Mouse (Mus musculus): ENCODE measurements around the gene Ccdc27. TPM values are rescaled to one million over a fixed set of nuclear protein-coding genes. Genes with fewer than 3 reads are reported as not detected.
A peak's percentile ranks its signal among the peaks of the same experiment; 100 is the strongest.

The Ccdc27 gene
- polyA plus RNA-seq, 1 experiment from 2014 or later, result not detected

- 39% methylated on average over 4 of the region's 4 CpGs for WGBS
- Histone ChIP-seq H3K4me2 (replicated peaks; ENCODE audit: low read depth, low read length) (no peak overlapping the region), H3K36me3 (ENCODE audit: control insufficient read depth, insufficient read depth, low read length) (no peaks in the 10 kb centered on the region; the same call in none of the 2 replicates), H3K27ac (ENCODE audit: low read depth, low read length) (no peak overlapping the region), H3K4me3 (ENCODE audit: low read depth, low read length) (no peak overlapping the region), H3K4me1 (replicated peaks; ENCODE audit: control insufficient read depth, insufficient read depth, low read length) (peaks cover 6% of the 10 kb centered on the region; the same call in 1 of the 2 replicates), H3K27me3 (ENCODE audit: control insufficient read depth, insufficient read depth, low read length) (peaks cover 7% of the 10 kb centered on the region; the same call in 1 of the 2 replicates), H3K9ac (ENCODE audit: low read depth, low read length) (no peak overlapping the region), H3K9me3 (ENCODE audit: control insufficient read depth, low read length) (no peaks in the 10 kb centered on the region)
- ATAC-seq (ENCODE audit: low FRiP score) (no peak), DNase-seq (ENCODE audit: low spot score) (no peak)
These were observed 19.6 kb downstream of the Ccdc27 start for GRCm38 (mm10) chr4:154022844-154023243.

- no peak overlapping the region for H3K4me2 ChIP-seq (replicated peaks; ENCODE audit: low read depth, low read length)
- WGBS, result 79% methylated on average over 4 of the region's 4 CpGs
- H3K27ac ChIP-seq (ENCODE audit: low read depth, low read length), result no peak overlapping the region
- H3K4me3 ChIP-seq (ENCODE audit: low read depth, low read length), result no peak overlapping the region
- H3K9me3 ChIP-seq (ENCODE audit: control insufficient read depth, low read length), result no peaks in the 10 kb centered on the region
- DNase-seq (ENCODE audit: low spot score) (no peak), ATAC-seq (ENCODE audit: low FRiP score) (no peak)
- H3K4me1 ChIP-seq (replicated peaks; ENCODE audit: control insufficient read depth, insufficient read depth, low read length), result peaks cover 6% of the 10 kb centered on the region; the same call in 1 of the 2 replicates
- H3K36me3 ChIP-seq (ENCODE audit: control insufficient read depth, insufficient read depth, low read length), result no peaks in the 10 kb centered on the region; the same call in none of the 2 replicates
- H3K9ac ChIP-seq (ENCODE audit: low read depth, low read length), result no peak overlapping the region
- H3K27me3 ChIP-seq (ENCODE audit: control insufficient read depth, insufficient read depth, low read length), result peaks cover 7% of the 10 kb centered on the region; the same call in 1 of the 2 replicates
These were observed 20.1 kb downstream of the Ccdc27 start for GRCm38 (mm10) chr4:154022407-154022806.

GRCm38 (mm10) chr4:154021432-154021831 is 21.0 kb downstream of the Ccdc27 start:
- no peak overlapping the region for H3K4me3 ChIP-seq (ENCODE audit: low read depth, low read length)
- H3K36me3 ChIP-seq (ENCODE audit: control insufficient read depth, insufficient read depth, low read length), result peaks cover 4% of the 10 kb centered on the region
- WGBS, result 94% methylated on average over 9 of the region's 9 CpGs

GRCm38 (mm10) chr4:154019571-154019970 is 22.9 kb downstream of the Ccdc27 start:
- no peaks in the 10 kb centered on the region for H3K4me1 ChIP-seq (replicated peaks; ENCODE audit: control insufficient read depth, insufficient read depth, low read length)
- H3K9me3 ChIP-seq (ENCODE audit: control insufficient read depth, low read length), result no peaks in the 10 kb centered on the region
- H3K36me3 ChIP-seq (ENCODE audit: control insufficient read depth, insufficient read depth, low read length), result peaks cover 7% of the 10 kb centered on the region
- H3K4me2 ChIP-seq (replicated peaks; ENCODE audit: low read depth, low read length), result no peak overlapping the region
- no peak overlapping the region for H3K9ac ChIP-seq (ENCODE audit: low read depth, low read length)
- DNase-seq (ENCODE audit: low spot score) (peak; percentile 31), ATAC-seq (ENCODE audit: low FRiP score) (no peak)
- H3K27ac ChIP-seq (ENCODE audit: low read depth, low read length), result no peak overlapping the region
- no peak overlapping the region for H3K4me3 ChIP-seq (ENCODE audit: low read depth, low read length)
- H3K27me3 ChIP-seq (ENCODE audit: control insufficient read depth, insufficient read depth, low read length), result no peaks in the 10 kb centered on the region; the same call in 1 of the 2 replicates
- 76% methylated on average over 7 of the region's 7 CpGs for whole genome bisulfite sequencing

More at GRCm38 (mm10) chr4:154021432-154021831, 21.0 kb downstream of the Ccdc27 start:
- DNase-seq (ENCODE audit: low spot score) (no peak), ATAC-seq (ENCODE audit: low FRiP score) (no peak)
- Histone ChIP-seq H3K9ac (ENCODE audit: low read depth, low read length) (no peak overlapping the region), H3K4me2 (replicated peaks; ENCODE audit: low read depth, low read length) (no peak overlapping the region), H3K9me3 (ENCODE audit: control insufficient read depth, low read length) (no peaks in the 10 kb centered on the region), H3K27me3 (ENCODE audit: control insufficient read depth, insufficient read depth, low read length) (peaks cover 7% of the 10 kb centered on the region; the same call in 1 of the 2 replicates), H3K27ac (ENCODE audit: low read depth, low read length) (no peak overlapping the region), H3K4me1 (replicated peaks; ENCODE audit: control insufficient read depth, insufficient read depth, low read length) (peaks cover 6% of the 10 kb centered on the region; the same call in 1 of the 2 replicates)

GRCm38 (mm10) chr4:154015476-154015875 is 27.0 kb downstream of the Ccdc27 start:
- no peak overlapping the region for H3K9ac ChIP-seq (ENCODE audit: low read depth, low read length)
- H3K27ac ChIP-seq (ENCODE audit: low read depth, low read length), result no peak overlapping the region
- no peak for DNase-seq (ENCODE audit: low spot score)
- peaks cover 7% of the 10 kb centered on the region for H3K36me3 ChIP-seq (ENCODE audit: control insufficient read depth, insufficient read depth, low read length)
- ATAC-seq (ENCODE audit: low FRiP score), result no peak
- no peaks in the 10 kb centered on the region for H3K9me3 ChIP-seq (ENCODE audit: control insufficient read depth, low read length)
- H3K4me1 ChIP-seq (replicated peaks; ENCODE audit: control insufficient read depth, insufficient read depth, low read length), result peaks cover 6% of the 10 kb centered on the region; the same call in 1 of the 2 replicates
- no peaks in the 10 kb centered on the region for H3K27me3 ChIP-seq (ENCODE audit: control insufficient read depth, insufficient read depth, low read length)
- no peak overlapping the region for H3K4me2 ChIP-seq (replicated peaks; ENCODE audit: low read depth, low read length)
- 93% methylated on average over 11 of the region's 11 CpGs for WGBS
- H3K4me3 ChIP-seq (ENCODE audit: low read depth, low read length), result no peak overlapping the region

- peak; percentile 22 for DNase-seq (ENCODE audit: low spot score)
- no peaks in the 10 kb centered on the region for H3K9me3 ChIP-seq (ENCODE audit: control insufficient read depth, low read length)
These were observed 30.2 kb downstream of the Ccdc27 start for GRCm38 (mm10) chr4:154012132-154012882.

GRCm38 (mm10) chr4:154011646-154012089 is 30.8 kb downstream of the Ccdc27 start, which contains the start of gene Lrrc47:
TSS of gene Lrrc47 (plus strand) at chr4:154011731.
- WGBS, result 0% methylated on average over 49 of the region's 59 CpGs
- peak; percentile 93 for ATAC-seq (ENCODE audit: low FRiP score)
- Histone ChIP-seq H3K9ac (ENCODE audit: low read depth, low read length) (peak within 1 kb of the TSS; percentile 91), H3K4me1 (replicated peaks; ENCODE audit: control insufficient read depth, insufficient read depth, low read length) (peaks cover 6% of the 10 kb centered on the region; the same call in 1 of the 2 replicates), H3K36me3 (ENCODE audit: control insufficient read depth, insufficient read depth, low read length) (peaks cover 4% of the 10 kb centered on the region; the same call in 1 of the 2 replicates), H3K4me2 (replicated peaks; ENCODE audit: low read depth, low read length) (peak within 1 kb of the TSS; percentile 95), H3K4me3 (ENCODE audit: low read depth, low read length) (peak within 1 kb of the TSS; percentile 99), H3K27ac (ENCODE audit: low read depth, low read length) (peak within 1 kb of the TSS; percentile 48; the same call in 1 of the 2 replicates), H3K27me3 (ENCODE audit: control insufficient read depth, insufficient read depth, low read length) (no peaks in the 10 kb centered on the region), H3K9me3 (ENCODE audit: control insufficient read depth, low read length) (no peaks in the 10 kb centered on the region)
- DNase-seq (ENCODE audit: low spot score), result peak; percentile 91

More at GRCm38 (mm10) chr4:154012132-154012882, 30.2 kb downstream of the Ccdc27 start:
- Histone ChIP-seq H3K4me3 (ENCODE audit: low read depth, low read length) (peak overlapping the region; percentile 99), H3K27ac (ENCODE audit: low read depth, low read length) (peak overlapping the region; percentile 48; the same call in 1 of the 2 replicates), H3K27me3 (ENCODE audit: control insufficient read depth, insufficient read depth, low read length) (no peaks in the 10 kb centered on the region), H3K9ac (ENCODE audit: low read depth, low read length) (peak overlapping the region; percentile 91), H3K4me1 (replicated peaks; ENCODE audit: control insufficient read depth, insufficient read depth, low read length) (peaks cover 6% of the 10 kb centered on the region; the same call in 1 of the 2 replicates), H3K36me3 (ENCODE audit: control insufficient read depth, insufficient read depth, low read length) (peaks cover 7% of the 10 kb centered on the region; the same call in 1 of the 2 replicates), H3K4me2 (replicated peaks; ENCODE audit: low read depth, low read length) (peak overlapping the region; percentile 95)
- no peak for ATAC-seq (ENCODE audit: low FRiP score)
- 3% methylated on average over 54 of the region's 55 CpGs for WGBS

- no peak for DNase-seq (ENCODE audit: low spot score)
- peak overlapping the region; percentile 95 for H3K4me2 ChIP-seq (replicated peaks; ENCODE audit: low read depth, low read length)
- H3K27ac ChIP-seq (ENCODE audit: low read depth, low read length), result no peak overlapping the region
- 0 out of 2 replicates have a peak, but pooled peaks cover 4% of the 10 kb centered on the region for H3K36me3 ChIP-seq (ENCODE audit: control insufficient read depth, insufficient read depth, low read length)
- H3K4me1 ChIP-seq (replicated peaks; ENCODE audit: control insufficient read depth, insufficient read depth, low read length), result peaks cover 6% of the 10 kb centered on the region; the same call in 1 of the 2 replicates
- peak; percentile 61 for ATAC-seq (ENCODE audit: low FRiP score)
- 28% methylated on average over 13 of the region's 13 CpGs for WGBS
- H3K4me3 ChIP-seq (ENCODE audit: low read depth, low read length), result peak overlapping the region; percentile 99
- no peaks in the 10 kb centered on the region for H3K27me3 ChIP-seq (ENCODE audit: control insufficient read depth, insufficient read depth, low read length)
- H3K9ac ChIP-seq (ENCODE audit: low read depth, low read length), result peak overlapping the region; percentile 91
- H3K9me3 ChIP-seq (ENCODE audit: control insufficient read depth, low read length), result no peaks in the 10 kb centered on the region
These were observed 31.4 kb downstream of the Ccdc27 start for GRCm38 (mm10) chr4:154010907-154011645.
